Mouse (Mus musculus): Measurements from ENCODE around the gene Card14.
A peak's percentile ranks its signal among the peaks of the same experiment; 100 is the strongest.
"Not testable (repeated sequence)": the region's sequence is repeated elsewhere in the genome, so short reads cannot be mapped to it uniquely, and the experiment has no call there.

Gene Card14

GRCm38 (mm10) chr11:119307658-119307867, at the start of gene Card14:
TSS of gene Card14 (plus strand) at chr11:119307768.
- no peak for DNase-seq (ENCODE audit: low read depth, low spot score)
- Histone ChIP-seq H3K27me3 (ENCODE audit: control insufficient read depth, insufficient read depth, low read length, poor library complexity, severe bottlenecking) (no peaks in the 10 kb centered on the region), H3K36me3 (ENCODE audit: control insufficient read depth, insufficient read depth, low read length, poor library complexity, severe bottlenecking) (no peaks in the 10 kb centered on the region)

GRCm38 (mm10) chr11:119258216-119258571, 49.4 kb upstream of the Card14 start:
- Histone ChIP-seq H3K27me3 (ENCODE audit: control insufficient read depth, insufficient read depth, low read length, poor library complexity, severe bottlenecking) (no peaks in the 10 kb centered on the region), H3K36me3 (ENCODE audit: control insufficient read depth, insufficient read depth, low read length, poor library complexity, severe bottlenecking) (no peaks in the 10 kb centered on the region)
- DNase-seq (ENCODE audit: low read depth, low spot score), result no peak

- peak; percentile 56 for DNase-seq (ENCODE audit: low read depth, low spot score)
- Histone ChIP-seq H3K36me3 (ENCODE audit: control insufficient read depth, insufficient read depth, low read length, poor library complexity, severe bottlenecking) (no peaks in the 10 kb centered on the region), H3K27me3 (ENCODE audit: control insufficient read depth, insufficient read depth, low read length, poor library complexity, severe bottlenecking) (no peaks in the 10 kb centered on the region)
These were observed 48.8 kb upstream of the Card14 start for GRCm38 (mm10) chr11:119258572-119259322.

GRCm38 (mm10) chr11:119259977-119260376, 47.6 kb upstream of the Card14 start:
- no peak for DNase-seq (ENCODE audit: low read depth, low spot score)
- no peaks in the 10 kb centered on the region for H3K27me3 ChIP-seq (ENCODE audit: control insufficient read depth, insufficient read depth, low read length, poor library complexity, severe bottlenecking)
- H3K36me3 ChIP-seq (ENCODE audit: control insufficient read depth, insufficient read depth, low read length, poor library complexity, severe bottlenecking), result no peaks in the 10 kb centered on the region

- no peaks in the 10 kb centered on the region for H3K36me3 ChIP-seq (ENCODE audit: control insufficient read depth, insufficient read depth, low read length, poor library complexity, severe bottlenecking)
- DNase-seq (ENCODE audit: low read depth, low spot score), result no peak
- no peaks in the 10 kb centered on the region for H3K27me3 ChIP-seq (ENCODE audit: control insufficient read depth, insufficient read depth, low read length, poor library complexity, severe bottlenecking)
These were observed 43.2 kb upstream of the Card14 start for GRCm38 (mm10) chr11:119264413-119264812.

- H3K36me3 ChIP-seq (ENCODE audit: control insufficient read depth, insufficient read depth, low read length, poor library complexity, severe bottlenecking), result no peaks in the 10 kb centered on the region
- no peaks in the 10 kb centered on the region for H3K27me3 ChIP-seq (ENCODE audit: control insufficient read depth, insufficient read depth, low read length, poor library complexity, severe bottlenecking)
- DNase-seq (ENCODE audit: low read depth, low spot score), result no peak
These were observed 41.8 kb upstream of the Card14 start for GRCm38 (mm10) chr11:119265811-119266210.

GRCm38 (mm10) chr11:119267241-119267674, 40.3 kb upstream of the Card14 start:
- no peaks in the 10 kb centered on the region for H3K36me3 ChIP-seq (ENCODE audit: control insufficient read depth, insufficient read depth, low read length, poor library complexity, severe bottlenecking)
- H3K27me3 ChIP-seq (ENCODE audit: control insufficient read depth, insufficient read depth, low read length, poor library complexity, severe bottlenecking), result no peaks in the 10 kb centered on the region
- no peak for DNase-seq (ENCODE audit: low read depth, low spot score)

- Histone ChIP-seq H3K36me3 (ENCODE audit: control insufficient read depth, insufficient read depth, low read length, poor library complexity, severe bottlenecking) (no peaks in the 10 kb centered on the region), H3K27me3 (ENCODE audit: control insufficient read depth, insufficient read depth, low read length, poor library complexity, severe bottlenecking) (no peaks in the 10 kb centered on the region)
- DNase-seq (ENCODE audit: low read depth, low spot score), result peak; percentile 98
These were observed 39.6 kb upstream of the Card14 start, which contains the start of gene Gaa for GRCm38 (mm10) chr11:119267768-119268556. TSS of gene Gaa (plus strand) at chr11:119267887.

GRCm38 (mm10) chr11:119268557-119269195, 38.9 kb upstream of the Card14 start:
- H3K27me3 ChIP-seq (ENCODE audit: control insufficient read depth, insufficient read depth, low read length, poor library complexity, severe bottlenecking), result no peaks in the 10 kb centered on the region
- no peak for DNase-seq (ENCODE audit: low read depth, low spot score)
- H3K36me3 ChIP-seq (ENCODE audit: control insufficient read depth, insufficient read depth, low read length, poor library complexity, severe bottlenecking), result peaks cover 2% of the 10 kb centered on the region; the same call in 1 of the 2 replicates

- H3K36me3 ChIP-seq (ENCODE audit: control insufficient read depth, insufficient read depth, low read length, poor library complexity, severe bottlenecking); H3K27me3 ChIP-seq (ENCODE audit: control insufficient read depth, insufficient read depth, low read length, poor library complexity, severe bottlenecking); DNase-seq (ENCODE audit: low read depth, low spot score): not testable (repeated sequence)
These were observed 35.1 kb upstream of the Card14 start for GRCm38 (mm10) chr11:119272492-119272891.

- H3K27me3 ChIP-seq (ENCODE audit: control insufficient read depth, insufficient read depth, low read length, poor library complexity, severe bottlenecking), result no peaks in the 10 kb centered on the region
- H3K36me3 ChIP-seq (ENCODE audit: control insufficient read depth, insufficient read depth, low read length, poor library complexity, severe bottlenecking), result peaks cover 3% of the 10 kb centered on the region; the same call in 1 of the 2 replicates
- peak; percentile 37 for DNase-seq (ENCODE audit: low read depth, low spot score)
These were observed 34.2 kb upstream of the Card14 start for GRCm38 (mm10) chr11:119273186-119273930.

GRCm38 (mm10) chr11:119281030-119281429, 26.5 kb upstream of the Card14 start:
- H3K27me3 ChIP-seq (ENCODE audit: control insufficient read depth, insufficient read depth, low read length, poor library complexity, severe bottlenecking), result no peaks in the 10 kb centered on the region
- no peaks in the 10 kb centered on the region; the same call in 1 of the 2 replicates for H3K36me3 ChIP-seq (ENCODE audit: control insufficient read depth, insufficient read depth, low read length, poor library complexity, severe bottlenecking)
- no peak for DNase-seq (ENCODE audit: low read depth, low spot score)

- DNase-seq (ENCODE audit: low read depth, low spot score), result no peak
- H3K36me3 ChIP-seq (ENCODE audit: control insufficient read depth, insufficient read depth, low read length, poor library complexity, severe bottlenecking), result peaks cover 11% of the 10 kb centered on the region
- no peaks in the 10 kb centered on the region for H3K27me3 ChIP-seq (ENCODE audit: control insufficient read depth, insufficient read depth, low read length, poor library complexity, severe bottlenecking)
These were observed 21.6 kb upstream of the Card14 start for GRCm38 (mm10) chr11:119285791-119286527.

Data from splenic B cell, adult 2 months (primary cell).